Mouse (Mus musculus) kidney, postnatal 14 days (tissue): Measurements from ENCODE around the gene Wipf2.
A peak's percentile ranks its signal among the peaks of the same experiment; 100 is the strongest.
"Not testable (repeated sequence)": the region's sequence is repeated elsewhere in the genome, so short reads cannot be mapped to it uniquely, and the experiment has no call there.

Experiments
- DNase-seq: peaks from one replicate; pipeline ENCODE4 v3.0.0; 2022; ENCODE audit warnings: mixed read lengths

Gene Wipf2

GRCm38 (mm10) chr11:98863028-98863750 is at the start of gene Wipf2:
Gene Wipf2 (plus strand): TSS chr11:98863638.
- peak; percentile 97 for DNase-seq

GRCm38 (mm10) chr11:98816706-98817239 is 46.7 kb upstream of the Wipf2 start:
- DNase-seq: no peak

- no peak for DNase-seq
Observed at GRCm38 (mm10) chr11:98820968-98821367, 42.5 kb upstream of the Wipf2 start.

- not testable (repeated sequence) for DNase-seq
Observed at GRCm38 (mm10) chr11:98826071-98826470, 37.4 kb upstream of the Wipf2 start.

- DNase-seq: no peak
Observed at GRCm38 (mm10) chr11:98827877-98828276, 35.6 kb upstream of the Wipf2 start.

- peak; percentile 37 for DNase-seq
Observed at GRCm38 (mm10) chr11:98829091-98829775, 34.2 kb upstream of the Wipf2 start.

- DNase-seq: no peak
Observed at GRCm38 (mm10) chr11:98829875-98830274, 33.6 kb upstream of the Wipf2 start.

- no peak for DNase-seq
Observed at GRCm38 (mm10) chr11:98835296-98835695, 28.1 kb upstream of the Wipf2 start.

- no peak for DNase-seq
Observed at GRCm38 (mm10) chr11:98835725-98836124, 27.7 kb upstream of the Wipf2 start.

GRCm38 (mm10) chr11:98836128-98836527 is 27.3 kb upstream of the Wipf2 start:
- DNase-seq: no peak

- DNase-seq: peak; percentile 90
Observed at GRCm38 (mm10) chr11:98836651-98837141, 26.7 kb upstream of the Wipf2 start, which contains the start of gene Rapgefl1. Gene Rapgefl1 (plus strand): TSS chr11:98836785.

GRCm38 (mm10) chr11:98837231-98837704 is 26.2 kb upstream of the Wipf2 start:
- peak; percentile 19 for DNase-seq

- no peak for DNase-seq
Observed at GRCm38 (mm10) chr11:98837917-98838316, 25.5 kb upstream of the Wipf2 start.

- no peak for DNase-seq
Observed at GRCm38 (mm10) chr11:98838512-98838911, 24.9 kb upstream of the Wipf2 start.

- peak; percentile 30 for DNase-seq
Observed at GRCm38 (mm10) chr11:98839402-98839801, 24.0 kb upstream of the Wipf2 start.

GRCm38 (mm10) chr11:98839897-98840296 is 23.5 kb upstream of the Wipf2 start:
- DNase-seq: no peak

- DNase-seq: no peak
Observed at GRCm38 (mm10) chr11:98846016-98846415, 17.4 kb upstream of the Wipf2 start.

- no peak for DNase-seq
Observed at GRCm38 (mm10) chr11:98846865-98847604, 16.4 kb upstream of the Wipf2 start.

GRCm38 (mm10) chr11:98849196-98849894 is 14.1 kb upstream of the Wipf2 start:
- DNase-seq: peak; percentile 19

- DNase-seq: no peak
Observed at GRCm38 (mm10) chr11:98850100-98851093, 13.0 kb upstream of the Wipf2 start.

GRCm38 (mm10) chr11:98854116-98854515 is 9.3 kb upstream of the Wipf2 start:
- DNase-seq: peak; percentile 36
